Mouse (Mus musculus): Measurements from ENCODE around the gene Tns1. TPM values are rescaled to one million over a fixed set of nuclear protein-coding genes. Genes with fewer than 3 reads are reported as not detected.
"Not testable (repeated sequence)": the region's sequence is repeated elsewhere in the genome, so short reads cannot be mapped to it uniquely, and the experiment has no call there.

Gene Tns1
- total RNA-seq (2014; rRNA removed) (17.9 and 25.2 TPM in 2 replicates), polyA plus RNA-seq (2012; rRNA removed) (42.1 and 47.9 TPM in 2 replicates)

DNA sequence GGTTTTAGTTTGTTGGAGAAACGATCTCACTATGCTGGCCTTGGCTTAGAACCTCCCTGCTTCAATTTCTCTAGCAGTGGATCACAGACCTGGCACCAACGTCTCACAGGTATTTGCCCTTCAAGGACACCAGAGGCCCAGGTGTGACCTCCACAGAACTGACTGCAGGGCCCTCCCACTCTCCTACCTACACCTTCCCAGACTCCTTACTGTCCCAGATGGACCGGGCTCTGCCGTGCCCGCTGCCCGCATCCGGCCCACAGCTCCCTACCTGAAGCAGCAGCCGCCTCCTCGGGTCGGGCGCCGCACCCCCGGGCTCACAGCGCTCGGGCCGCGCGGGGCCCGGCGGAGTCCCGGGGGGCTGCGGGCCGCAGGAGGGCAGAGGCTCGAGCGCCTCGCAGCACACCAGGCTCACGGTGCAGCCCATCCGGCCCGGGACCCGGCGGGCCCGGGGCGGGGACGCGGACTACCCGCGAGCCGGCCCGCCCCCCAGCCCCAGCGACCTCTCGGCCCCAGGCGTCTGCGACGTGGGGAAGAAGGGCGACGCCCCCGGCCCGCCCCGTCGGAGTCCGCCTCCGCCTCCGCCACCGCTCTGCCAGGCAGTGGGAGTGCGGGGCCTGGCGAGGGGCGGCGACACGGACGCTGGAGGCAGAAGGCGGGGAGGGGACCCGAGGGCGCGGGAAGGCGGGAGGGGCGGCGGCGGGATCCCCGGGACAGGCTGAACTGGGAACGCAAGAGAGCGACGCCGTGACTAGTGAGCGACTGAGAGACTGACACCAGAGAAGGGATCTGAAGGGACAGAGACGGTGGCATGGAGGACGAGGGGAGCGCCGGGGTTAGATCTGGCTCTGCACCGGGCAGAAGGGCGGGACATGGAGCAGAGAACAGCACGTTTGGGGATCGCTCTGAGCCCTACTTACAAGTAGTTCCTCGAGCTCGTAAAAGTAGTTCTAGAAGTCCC is at the start of gene Tns1:
Tns1 (minus strand) TSS at position 429 of the 961 bp plus-strand sequence.
- no peaks in the 10 kb centered on the region for H3K36me3 ChIP-seq (ENCODE audit: control insufficient read depth, insufficient read depth, low read length)
- WGBS = 2% methylated on average over 84 of the region's 84 CpGs
- no peaks in the 10 kb centered on the region for H3K27me3 ChIP-seq (ENCODE audit: control insufficient read depth, insufficient read depth, low read length)
- no peaks in the 10 kb centered on the region for H3K79me2 ChIP-seq (ENCODE audit: control insufficient read depth, insufficient read depth, low read length)
- peak; percentile 55 for DNase-seq (ENCODE audit: extremely low read depth, low read depth, low spot score)
- peak within 1 kb of the TSS; percentile 63 for H3K9ac ChIP-seq (ENCODE audit: low read depth, low read length)
- peak within 1 kb of the TSS; percentile 59 for H3K4me3 ChIP-seq (ENCODE audit: insufficient read depth, low read depth, low read length)
- H3K27ac ChIP-seq (replicated peaks; ENCODE audit: insufficient read depth, low read depth, low read length) = peak within 1 kb of the TSS; percentile 2; the same call in 1 of the 2 replicates
- TF ChIP-seq CTCF (IDR thresholded peaks at IDR 0.05; ENCODE audit: low read depth, low read length) = no peak
- TF ChIP-seq POLR2A (IDR thresholded peaks at IDR 0.05; ENCODE audit: extremely low read depth, insufficient read depth, low read length) = no peak
- H3K4me1 ChIP-seq (ENCODE audit: control insufficient read depth, insufficient read depth, low read length) = 0 out of 2 replicates have a peak, but pooled peaks cover under 1% of the 10 kb centered on the region

DNA sequence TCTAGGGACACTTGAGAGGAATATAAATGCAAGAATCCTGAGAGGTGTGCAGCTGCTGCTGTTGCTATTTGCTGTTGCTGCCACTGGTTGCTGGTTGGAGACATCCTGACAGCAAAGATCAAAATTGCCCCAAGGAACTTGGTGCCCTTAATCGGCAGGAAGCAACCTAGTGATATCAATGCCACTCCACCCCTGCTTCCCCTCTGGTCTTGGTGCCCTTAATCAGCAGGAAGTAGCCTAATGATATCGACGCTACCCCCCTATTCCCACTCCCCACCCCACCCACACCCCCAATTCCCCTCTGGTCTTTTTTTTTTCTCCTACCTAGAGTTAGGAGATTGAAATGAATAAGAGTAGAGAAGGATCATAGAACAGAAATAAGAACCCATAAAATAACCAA is 48.5 kb upstream of the Tns1 start:
- H3K27me3 ChIP-seq (ENCODE audit: control insufficient read depth, insufficient read depth, low read length) = no peaks in the 10 kb centered on the region
- DNase-seq (ENCODE audit: extremely low read depth, low read depth, low spot score) = no peak
- no peak overlapping the region for H3K27ac ChIP-seq (replicated peaks; ENCODE audit: insufficient read depth, low read depth, low read length)
- H3K9ac ChIP-seq (ENCODE audit: low read depth, low read length) = no peak overlapping the region
- no peaks in the 10 kb centered on the region for H3K36me3 ChIP-seq (ENCODE audit: control insufficient read depth, insufficient read depth, low read length)
- WGBS = 63% methylated on average over 3 of the region's 3 CpGs
- H3K4me3 ChIP-seq (ENCODE audit: insufficient read depth, low read depth, low read length) = no peak overlapping the region
- no peaks in the 10 kb centered on the region for H3K79me2 ChIP-seq (ENCODE audit: control insufficient read depth, insufficient read depth, low read length)
- H3K4me1 ChIP-seq (ENCODE audit: control insufficient read depth, insufficient read depth, low read length) = 0 out of 2 replicates have a peak, but pooled peaks cover 2% of the 10 kb centered on the region
- TF ChIP-seq CTCF (IDR thresholded peaks at IDR 0.05; ENCODE audit: low read depth, low read length) (no peak), POLR2A (IDR thresholded peaks at IDR 0.05; ENCODE audit: extremely low read depth, insufficient read depth, low read length) (no peak)

- WGBS = 91% methylated on average over 3 of the region's 3 CpGs
- no peak for TF ChIP-seq CTCF (IDR thresholded peaks at IDR 0.05; ENCODE audit: low read depth, low read length)
- TF ChIP-seq POLR2A (IDR thresholded peaks at IDR 0.05; ENCODE audit: extremely low read depth, insufficient read depth, low read length) = no peak
- no peak overlapping the region for H3K27ac ChIP-seq (replicated peaks; ENCODE audit: insufficient read depth, low read depth, low read length)
Observed at GRCm38 (mm10) chr1:74169721-74170120, 45.5 kb upstream of the Tns1 start.

DNA sequence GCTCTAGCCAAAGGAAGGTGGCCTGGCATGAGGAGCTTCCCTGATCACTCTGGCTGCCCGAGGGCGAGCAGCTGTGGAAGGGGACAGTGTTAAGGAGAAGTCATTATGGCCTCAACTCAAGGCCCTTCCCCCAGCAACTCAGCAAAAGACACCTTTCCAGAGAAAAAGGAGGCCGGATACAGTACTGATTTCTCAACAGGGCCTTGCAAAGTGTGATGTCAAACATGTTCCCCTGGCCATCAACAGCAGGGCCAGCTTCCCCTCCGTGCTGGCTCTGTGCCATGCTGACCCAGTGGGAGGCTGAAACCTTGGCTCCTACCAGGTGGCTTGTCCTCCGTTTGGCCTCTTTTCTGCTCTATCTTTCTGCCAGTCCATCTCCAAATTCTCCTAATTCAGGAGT is 42.9 kb upstream of the Tns1 start:
- H3K27ac ChIP-seq (replicated peaks; ENCODE audit: insufficient read depth, low read depth, low read length) = no peak overlapping the region
- 0 out of 2 replicates have a peak, but pooled peaks cover 2% of the 10 kb centered on the region for H3K4me1 ChIP-seq (ENCODE audit: control insufficient read depth, insufficient read depth, low read length)
- TF ChIP-seq POLR2A (IDR thresholded peaks at IDR 0.05; ENCODE audit: extremely low read depth, insufficient read depth, low read length) (no peak), CTCF (IDR thresholded peaks at IDR 0.05; ENCODE audit: low read depth, low read length) (no peak)
- H3K27me3 ChIP-seq (ENCODE audit: control insufficient read depth, insufficient read depth, low read length) = no peaks in the 10 kb centered on the region
- no peak overlapping the region for H3K4me3 ChIP-seq (ENCODE audit: insufficient read depth, low read depth, low read length)
- no peaks in the 10 kb centered on the region for H3K79me2 ChIP-seq (ENCODE audit: control insufficient read depth, insufficient read depth, low read length)
- H3K9ac ChIP-seq (ENCODE audit: low read depth, low read length) = no peak overlapping the region
- H3K36me3 ChIP-seq (ENCODE audit: control insufficient read depth, insufficient read depth, low read length) = no peaks in the 10 kb centered on the region
- 74% methylated on average over 5 of the region's 5 CpGs for WGBS
- no peak for DNase-seq (ENCODE audit: extremely low read depth, low read depth, low spot score)

More at GRCm38 (mm10) chr1:74169721-74170120, 45.5 kb upstream of the Tns1 start:
- H3K9ac ChIP-seq (ENCODE audit: low read depth, low read length) = no peak overlapping the region
- H3K4me1 ChIP-seq (ENCODE audit: control insufficient read depth, insufficient read depth, low read length) = 0 out of 2 replicates have a peak, but pooled peaks cover 2% of the 10 kb centered on the region
- H3K79me2 ChIP-seq (ENCODE audit: control insufficient read depth, insufficient read depth, low read length) = no peaks in the 10 kb centered on the region
- no peak overlapping the region for H3K4me3 ChIP-seq (ENCODE audit: insufficient read depth, low read depth, low read length)
- DNase-seq (ENCODE audit: extremely low read depth, low read depth, low spot score) = no peak
- no peaks in the 10 kb centered on the region for H3K27me3 ChIP-seq (ENCODE audit: control insufficient read depth, insufficient read depth, low read length)
- H3K36me3 ChIP-seq (ENCODE audit: control insufficient read depth, insufficient read depth, low read length) = no peaks in the 10 kb centered on the region

DNA sequence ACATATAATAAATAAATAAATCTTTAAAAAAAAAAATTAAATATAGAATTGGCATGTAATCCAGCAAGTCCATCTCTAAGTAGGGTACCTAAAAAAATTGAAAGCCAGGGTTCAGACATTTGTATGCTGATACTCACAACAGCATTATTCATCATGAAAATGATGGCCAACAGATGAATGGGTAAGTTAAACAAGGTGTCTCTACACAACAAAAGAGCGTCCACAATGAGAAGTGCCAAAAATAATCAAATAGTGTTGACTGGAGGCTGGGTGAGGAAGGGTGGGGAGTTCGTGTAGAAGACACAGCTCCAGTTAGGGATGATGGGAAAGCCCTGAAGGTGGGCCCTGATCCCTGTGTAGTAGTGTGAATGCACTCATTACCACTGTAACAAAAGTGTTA is 35.8 kb upstream of the Tns1 start:
- H3K27ac ChIP-seq (replicated peaks; ENCODE audit: insufficient read depth, low read depth, low read length) = no peak overlapping the region
- H3K27me3 ChIP-seq (ENCODE audit: control insufficient read depth, insufficient read depth, low read length) = no peaks in the 10 kb centered on the region
- no peaks in the 10 kb centered on the region for H3K4me1 ChIP-seq (ENCODE audit: control insufficient read depth, insufficient read depth, low read length)
- no peak for TF ChIP-seq CTCF (IDR thresholded peaks at IDR 0.05; ENCODE audit: low read depth, low read length)
- TF ChIP-seq POLR2A (IDR thresholded peaks at IDR 0.05; ENCODE audit: extremely low read depth, insufficient read depth, low read length) = no peak
- no peak overlapping the region for H3K9ac ChIP-seq (ENCODE audit: low read depth, low read length)
- 85% methylated on average over 2 of the region's 2 CpGs for WGBS
- no peaks in the 10 kb centered on the region for H3K79me2 ChIP-seq (ENCODE audit: control insufficient read depth, insufficient read depth, low read length)
- H3K4me3 ChIP-seq (ENCODE audit: insufficient read depth, low read depth, low read length) = no peak overlapping the region
- H3K36me3 ChIP-seq (ENCODE audit: control insufficient read depth, insufficient read depth, low read length) = no peaks in the 10 kb centered on the region
- no peak for DNase-seq (ENCODE audit: extremely low read depth, low read depth, low spot score)

GRCm38 (mm10) chr1:74159613-74160012 is 35.4 kb upstream of the Tns1 start:
- not testable (repeated sequence) for H3K9ac ChIP-seq (ENCODE audit: low read depth, low read length); DNase-seq (ENCODE audit: extremely low read depth, low read depth, low spot score); H3K4me3 ChIP-seq (ENCODE audit: insufficient read depth, low read depth, low read length); H3K36me3 ChIP-seq (ENCODE audit: control insufficient read depth, insufficient read depth, low read length); H3K79me2 ChIP-seq (ENCODE audit: control insufficient read depth, insufficient read depth, low read length); H3K27me3 ChIP-seq (ENCODE audit: control insufficient read depth, insufficient read depth, low read length); H3K4me1 ChIP-seq (ENCODE audit: control insufficient read depth, insufficient read depth, low read length); H3K27ac ChIP-seq (replicated peaks; ENCODE audit: insufficient read depth, low read depth, low read length)
- 85% methylated on average over 5 of the region's 5 CpGs for WGBS

Measured in liver, adult 2 months (tissue).